Mouse (Mus musculus) E14TG2a.4 (cell line): Measurements from ENCODE around the gene Slc2a9.

ENCODE experiments used
- CTCF ChIP-seq: conservative IDR thresholded peaks from 2 replicates; pipeline ENCODE4 v1.5.1; 2014; ENCODE audit warnings: low read length
- NANOG ChIP-seq: IDR thresholded peaks from 2 replicates; pipeline ENCODE4 v1.6.1; 2014; ENCODE audit warnings: borderline replicate concordance, low read length, mixed read lengths
- POU5F1 ChIP-seq: IDR thresholded peaks from 2 replicates; pipeline ENCODE4 v1.6.1; 2014; ENCODE audit warnings: low read length, borderline replicate concordance

DNA sequence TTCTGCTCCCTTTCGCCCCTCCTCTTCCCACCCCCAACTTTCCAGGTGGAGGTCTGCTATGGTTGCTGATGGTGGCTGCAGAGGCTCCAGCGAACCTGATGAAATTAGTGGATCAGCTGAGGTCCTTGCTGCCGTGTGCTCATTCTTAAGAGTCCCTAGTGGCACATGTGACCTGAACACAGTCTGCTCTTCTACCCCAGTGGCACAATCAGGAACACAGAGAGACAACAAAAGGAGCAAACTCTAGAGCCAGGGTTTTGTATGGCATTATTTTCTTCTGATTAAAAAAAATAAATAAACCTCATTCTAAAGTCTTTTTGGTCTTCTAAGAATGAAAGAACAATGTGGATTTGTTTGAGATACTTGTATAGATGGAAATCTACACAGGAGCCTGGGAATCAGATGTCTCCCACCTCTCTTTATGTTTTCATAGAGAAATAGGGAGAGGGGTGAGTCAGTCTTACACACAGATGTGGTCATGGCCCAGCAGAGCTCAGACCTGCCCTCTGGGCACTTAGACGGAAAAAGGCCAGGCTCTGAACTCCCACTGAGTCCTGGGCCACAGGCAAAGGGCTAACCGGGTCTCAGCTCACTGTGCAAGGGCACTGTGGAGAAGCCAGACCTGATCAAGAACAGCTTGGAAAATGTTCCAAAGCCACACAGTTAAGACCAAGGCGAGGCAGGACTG is 1.9 kb upstream of the Slc2a9 start:
- TF ChIP-seq CTCF (no peak), POU5F1 (no peak), NANOG (no peak)
